Mouse (Mus musculus): ENCODE data around the gene Pcdh7.

GRCm38 (mm10) chr5:57803890-57804289 is 86.1 kb downstream of the Pcdh7 start:
- TF ChIP-seq EP300 (IDR thresholded peaks at IDR 0.05; ENCODE audit: low read depth) (no peak), CTCF (IDR thresholded peaks at IDR 0.05; ENCODE audit: low read depth) (no peak)

Data from heart, postnatal 0 days (tissue).